Mouse (Mus musculus) kidney, adult 10 weeks (tissue): ENCODE results near the gene Olfr1287. TPM values are rescaled to one million over a fixed set of nuclear protein-coding genes. Genes with fewer than 3 reads are reported as not detected.

Experiments used
- polyA plus RNA-seq: library from polyadenylated mRNA; stranded (reverse); fragments of 350-450 nt; fragmentation: Illumina TruSeq; extraction: RNeasy Lipid Tissue Mini Kit (QIAGEN cat#74804); gene quantifications from one replicate; pipeline ENCODE4 v1.2.3, GENCODE M21; 2014; ENCODE audit warnings: low read depth, low replicate concordance

The Olfr1287 gene
- polyA plus RNA-seq, result not detected

DNA sequence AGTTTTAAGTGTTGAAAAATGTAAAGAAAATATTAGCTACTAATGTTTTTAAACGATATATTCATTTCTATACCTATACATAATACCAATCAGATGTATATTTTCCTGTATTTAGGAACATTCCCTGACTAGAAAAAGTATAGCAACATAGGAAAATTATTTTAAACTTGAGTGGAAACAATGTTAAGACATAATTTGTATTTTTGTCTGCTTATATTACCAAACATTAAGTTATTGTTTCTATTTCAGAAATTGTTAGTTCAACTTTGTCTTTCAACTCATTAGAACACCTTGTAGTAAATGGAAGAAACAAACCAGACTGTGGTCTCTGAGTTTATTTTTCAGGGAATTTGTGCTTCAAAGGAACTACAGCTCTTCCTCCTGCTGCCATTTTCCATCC, at the start of gene Olfr1287:
TSS of gene Olfr1287 (plus strand) at position 301 of the 400 bp plus-strand sequence.

GRCm38 (mm10) chr2:111422931-111423330, 26.0 kb upstream of the Olfr1287 start, which contains the start of gene Olfr1286:
Olfr1286 (minus strand) TSS chr2:111423115.

GRCm38 (mm10) chr2:111473801-111474200, 24.9 kb downstream of the Olfr1287 start, which contains the start of gene Olfr1288:
Olfr1288 (plus strand) TSS chr2:111474101.

GRCm38 (mm10) chr2:111480519-111480918, 31.6 kb downstream of the Olfr1287 start, which contains the start of gene Olfr1289:
Olfr1289 (plus strand) TSS chr2:111480819.

DNA sequence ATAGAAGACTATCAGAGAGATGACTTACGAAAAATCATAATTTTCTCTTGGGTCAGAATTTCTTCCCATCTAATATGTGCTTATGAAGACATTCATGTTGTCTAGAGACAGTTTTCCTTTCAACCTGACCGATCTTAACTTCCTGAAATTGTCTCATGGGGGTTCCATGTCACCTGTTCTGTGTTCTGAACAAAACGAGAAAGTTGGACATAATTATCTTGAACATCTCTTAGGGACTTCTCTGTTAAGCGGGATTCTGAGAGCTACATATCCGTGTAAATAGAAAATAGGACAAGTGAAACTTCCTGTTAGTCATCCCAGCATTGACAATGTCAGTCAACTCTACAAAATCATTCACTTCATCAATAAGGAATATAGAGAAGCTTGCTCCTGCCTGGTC, 44.8 kb downstream of the Olfr1287 start, which contains the start of gene Olfr1290:
TSS of gene Olfr1290 (minus strand) at position 101 of the 400 bp plus-strand sequence.

GRCm38 (mm10) chr2:111496880-111497279, 47.9 kb downstream of the Olfr1287 start, which contains the start of gene Olfr1291-ps1:
Olfr1291-ps1 (plus strand) TSS chr2:111497180.

Other genes with a start within 250 kb of the Olfr1287 start
- not detected for gene 4930430A15Rik, start 219.5 kb upstream of the Olfr1287 start, polyA plus RNA-seq
- not detected for gene Olfr1275, start 213.9 kb upstream of the Olfr1287 start, polyA plus RNA-seq
- gene Olfr1276, start 194.6 kb upstream of the Olfr1287 start, polyA plus RNA-seq, result not detected
- gene Olfr1277, start 175.0 kb upstream of the Olfr1287 start, polyA plus RNA-seq, result not detected
- not detected for gene Olfr1278, start 159.0 kb upstream of the Olfr1287 start, polyA plus RNA-seq
- gene Olfr1279, start 148.5 kb upstream of the Olfr1287 start, polyA plus RNA-seq, result not detected
- gene Olfr1280, start 135.1 kb upstream of the Olfr1287 start, polyA plus RNA-seq, result not detected
- gene Olfr1281, start 122.6 kb upstream of the Olfr1287 start, polyA plus RNA-seq, result not detected
- not detected for gene Olfr1282, start 113.1 kb upstream of the Olfr1287 start, polyA plus RNA-seq
- gene Olfr1283, start 82.4 kb upstream of the Olfr1287 start, polyA plus RNA-seq, result not detected
- gene Olfr1284, start 73.6 kb upstream of the Olfr1287 start, polyA plus RNA-seq, result not detected
- gene Olfr1286, start 26.0 kb upstream of the Olfr1287 start, polyA plus RNA-seq, result not detected
- not detected for gene Olfr1288, start 25.0 kb downstream of the Olfr1287 start, polyA plus RNA-seq
- not detected for gene Olfr1289, start 31.7 kb downstream of the Olfr1287 start, polyA plus RNA-seq
- not detected for gene Olfr1290, start 44.7 kb downstream of the Olfr1287 start, polyA plus RNA-seq
- not detected for gene Olfr1291-ps1, start 48.0 kb downstream of the Olfr1287 start, polyA plus RNA-seq
- not detected for gene Olfr1293-ps, start 76.1 kb downstream of the Olfr1287 start, polyA plus RNA-seq
- gene Olfr1294, start 91.1 kb downstream of the Olfr1287 start, polyA plus RNA-seq, result not detected
- not detected for gene Olfr1295, start 120.5 kb downstream of the Olfr1287 start, polyA plus RNA-seq
- not detected for gene Olfr1297, start 177.4 kb downstream of the Olfr1287 start, polyA plus RNA-seq
- gene Olfr1298, start 200.1 kb downstream of the Olfr1287 start, polyA plus RNA-seq, result not detected
- gene Olfr1299, start 212.3 kb downstream of the Olfr1287 start, polyA plus RNA-seq, result not detected